Mouse (Mus musculus) CD4-positive, CD25-positive, alpha-beta regulatory T cell, adult 4 months (primary cell): ENCODE data around the gene Ctf1. TPM values are rescaled to one million over a fixed set of nuclear protein-coding genes. Genes with fewer than 3 reads are reported as not detected.
A peak's percentile ranks its signal among the peaks of the same experiment; 100 is the strongest.

Experiments used
- ATAC-seq: one replicate; pipeline ENCODE4 v1.8.0; 2017
- polyA plus RNA-seq, 2 experiments: library from polyadenylated mRNA; unstranded; fragments of 100-300 nt; shearing (Covaris generic); gene quantifications; one replicate each; pipeline ENCODE4 v1.2.1; 2017

The Ctf1 gene
- polyA plus RNA-seq, 2 experiments from 2014 or later = not detected

DNA sequence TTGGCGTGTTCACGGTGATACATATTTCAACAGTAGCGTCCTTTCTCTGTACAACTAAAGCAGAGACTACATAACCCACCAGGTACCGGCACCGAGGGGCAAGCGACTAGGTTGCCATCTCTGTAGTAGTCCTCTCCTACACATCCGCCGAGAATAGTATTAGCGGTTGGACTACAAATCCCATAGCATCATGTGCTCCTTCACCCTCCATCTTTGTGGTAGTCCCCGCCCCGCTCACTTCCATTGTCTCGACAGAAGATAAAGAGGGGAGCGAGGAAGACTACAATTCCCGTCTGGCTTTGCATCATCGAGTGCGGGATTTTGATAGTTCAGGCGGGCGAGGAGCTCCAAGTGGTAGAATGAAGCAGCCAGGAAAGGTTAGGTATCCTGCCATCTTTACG lies 32.7 kb downstream of the Ctf1 start:
- ATAC-seq = peak; percentile 96

DNA sequence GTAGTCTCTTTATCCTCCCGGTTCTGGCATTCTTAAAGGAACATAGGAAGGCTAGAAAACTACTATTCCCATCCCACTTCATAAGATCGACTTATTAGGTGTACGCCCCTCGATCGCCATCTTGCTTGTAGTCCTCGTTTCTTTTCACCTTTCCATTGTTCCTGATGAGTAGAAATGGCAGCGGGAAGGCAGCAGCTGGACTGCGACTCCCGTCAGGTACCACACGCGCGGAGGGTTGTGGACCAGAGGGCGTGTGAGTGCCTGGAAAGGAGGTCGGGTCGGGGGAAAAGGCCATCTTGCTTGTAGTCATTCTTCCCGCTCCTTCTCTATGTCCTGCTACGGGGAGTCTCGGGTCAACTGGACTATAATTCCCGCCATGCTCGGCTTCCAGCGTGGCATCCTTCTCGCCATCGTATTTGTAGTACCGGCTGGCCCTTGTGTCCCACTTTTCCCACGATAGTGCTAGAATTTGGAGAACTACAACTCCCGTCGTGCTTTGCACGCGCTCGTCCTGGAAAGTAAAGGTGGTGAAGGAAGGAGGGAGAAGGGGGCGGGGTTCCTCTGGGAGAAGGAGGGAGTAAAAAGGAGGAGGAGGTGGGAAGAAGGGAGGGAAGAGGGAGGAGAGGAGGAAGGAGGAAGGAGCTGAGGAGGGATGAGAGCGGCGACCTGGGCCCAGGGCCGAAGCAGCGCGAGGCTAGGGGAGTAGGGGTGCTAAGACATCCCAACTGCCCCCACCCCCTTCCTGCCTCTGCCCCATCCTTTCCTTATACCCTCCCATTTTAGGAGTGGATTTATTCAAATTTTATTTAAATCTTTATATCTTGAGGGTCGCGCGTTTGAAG lies 33.3 kb downstream of the Ctf1 start:
- ATAC-seq = peak; percentile 52

DNA sequence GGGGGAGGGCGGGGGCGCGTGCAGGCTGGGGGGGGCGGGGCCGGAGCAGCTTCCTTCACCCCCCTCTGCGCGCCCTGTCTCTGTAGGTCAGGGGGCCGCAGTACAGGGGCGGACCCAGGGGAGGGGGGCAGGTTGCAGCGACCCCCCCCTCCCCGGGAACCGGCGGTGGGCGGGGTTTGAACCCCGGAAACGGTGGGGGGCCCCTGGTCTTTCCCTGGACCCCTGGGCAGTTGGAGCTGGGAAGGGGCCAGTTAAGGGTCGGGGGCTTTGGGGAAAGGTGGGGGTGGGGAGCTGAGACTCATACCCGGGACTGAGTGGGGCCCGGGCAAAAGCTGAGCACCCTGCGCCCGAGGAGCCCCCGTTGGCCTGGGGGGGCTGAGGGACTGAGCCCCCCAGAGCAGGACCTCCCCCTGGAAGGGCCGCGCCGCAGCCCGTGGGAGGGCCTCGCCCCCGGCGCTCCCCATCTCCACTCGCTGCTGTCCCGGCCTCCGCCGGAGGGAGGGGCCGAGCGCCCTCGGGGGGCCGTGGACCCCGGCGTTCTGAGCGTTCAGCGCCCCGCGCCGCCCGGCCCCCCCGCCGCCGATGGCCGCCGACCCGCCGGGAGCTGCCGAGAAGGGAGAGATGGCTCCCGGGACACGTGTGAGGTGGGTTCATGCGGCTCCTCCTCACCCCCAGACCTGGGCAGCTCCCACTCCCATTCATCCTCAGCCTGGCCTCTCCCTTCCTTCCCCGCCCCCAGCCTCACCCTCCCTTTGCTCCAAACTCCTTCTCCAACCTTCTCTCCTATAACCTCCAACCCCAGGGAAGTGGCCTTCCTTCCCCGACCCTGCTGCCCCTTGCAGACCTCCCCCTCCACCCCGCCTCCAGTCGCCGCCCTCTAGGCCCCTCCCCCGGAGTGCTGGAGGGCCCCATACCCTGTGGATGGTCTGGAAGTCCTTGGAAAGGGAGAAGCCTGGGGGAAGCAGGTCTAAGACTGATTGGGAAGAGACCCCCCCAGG lies 34.3 kb downstream of the Ctf1 start:
- ATAC-seq = no peak

DNA sequence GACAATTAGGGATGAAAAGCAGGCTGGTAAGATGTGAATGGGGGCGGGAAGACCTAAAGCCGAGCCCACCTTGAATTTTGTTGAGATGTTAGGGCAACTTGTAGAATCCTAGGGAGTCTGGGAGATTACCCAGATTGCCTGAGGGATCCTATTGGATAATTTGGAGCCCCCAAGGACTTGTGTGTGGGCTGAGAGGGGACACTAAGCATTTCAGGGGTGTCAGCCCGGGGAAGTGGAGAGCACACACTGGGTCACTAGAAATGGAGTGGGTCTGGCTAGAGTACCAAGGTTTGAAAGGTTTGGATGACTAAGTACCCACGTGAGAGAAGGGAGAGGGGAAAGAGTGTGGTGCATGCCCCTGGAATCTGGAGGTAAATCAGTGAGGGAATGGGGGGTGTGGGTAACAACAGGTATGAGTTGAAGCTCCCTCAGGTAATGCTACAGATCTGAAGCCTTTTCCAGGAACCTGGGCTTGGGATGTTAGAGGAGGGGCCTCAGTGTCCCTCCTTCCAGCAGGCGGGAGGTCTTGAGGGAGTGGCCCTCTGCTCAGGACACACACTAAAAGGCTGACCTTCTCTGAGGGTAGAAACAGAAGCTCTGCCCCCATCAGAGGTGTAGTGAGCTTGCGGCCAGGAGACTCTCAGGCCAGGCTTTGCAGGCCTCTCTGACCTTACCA lies 35.2 kb downstream of the Ctf1 start:
- no peak for ATAC-seq

DNA sequence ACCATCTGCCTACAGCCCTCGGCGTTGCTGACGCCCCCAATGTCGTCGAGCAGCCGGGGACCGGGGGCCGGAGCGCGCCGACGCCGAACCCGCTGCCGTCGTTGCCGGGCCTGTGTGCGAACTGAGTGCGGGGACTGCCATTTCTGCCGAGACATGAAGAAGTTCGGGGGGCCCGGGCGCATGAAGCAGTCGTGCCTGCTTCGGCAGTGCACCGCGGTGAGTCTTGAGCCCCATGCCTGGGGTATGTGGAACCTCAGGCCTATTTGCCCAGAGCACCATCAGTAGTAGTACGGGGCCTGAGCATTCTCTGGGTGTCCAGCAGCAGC lies 35.7 kb downstream of the Ctf1 start:
- no peak for ATAC-seq

DNA sequence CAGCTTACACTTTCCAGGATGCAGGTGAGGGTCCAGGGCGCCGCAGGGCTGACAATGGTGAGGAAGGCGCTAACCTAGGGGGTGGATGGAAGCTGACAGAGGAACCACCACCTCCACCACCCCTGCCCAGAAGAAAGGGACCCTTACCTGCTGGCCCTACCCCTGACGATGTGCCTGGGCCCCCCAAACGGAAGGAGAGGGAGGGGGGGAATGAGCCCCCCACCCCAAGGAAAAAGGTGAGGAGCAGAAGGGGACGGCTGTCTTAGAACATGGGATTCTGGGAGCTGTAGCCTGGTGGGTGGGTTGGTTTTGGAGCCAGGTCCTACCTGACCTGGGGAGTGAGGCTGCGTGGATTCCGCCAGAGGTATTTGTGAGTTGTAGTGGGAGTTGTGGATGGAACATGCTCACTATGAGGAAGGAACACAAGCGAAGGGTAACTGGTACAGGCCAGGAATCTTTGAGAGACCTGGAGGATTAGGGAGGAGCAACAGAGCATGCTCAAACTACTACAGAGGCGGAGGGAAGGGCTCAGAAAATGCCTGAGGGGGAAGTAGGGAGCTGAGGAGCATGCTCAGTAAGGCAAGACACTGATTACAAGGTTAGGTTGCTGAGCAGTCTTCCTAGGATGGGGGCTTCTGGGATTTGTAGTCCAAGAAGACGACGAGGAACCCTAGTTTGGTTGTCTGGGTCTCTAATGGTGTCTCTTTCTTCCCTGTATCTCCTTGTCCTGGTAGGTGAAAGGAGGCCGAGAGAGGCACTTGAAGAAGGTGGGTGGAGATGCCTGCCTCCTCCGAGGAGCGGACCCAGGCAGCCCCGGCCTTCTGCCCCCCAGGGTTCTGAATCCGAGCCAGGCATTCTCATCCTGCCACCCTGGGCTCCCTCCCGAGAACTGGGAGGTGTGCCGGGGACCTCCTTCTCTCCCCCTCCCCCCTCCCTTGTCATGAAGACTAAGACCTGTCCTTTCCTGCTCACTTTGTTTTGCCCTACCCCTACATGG lies 37.9 kb downstream of the Ctf1 start:
- ATAC-seq = no peak

DNA sequence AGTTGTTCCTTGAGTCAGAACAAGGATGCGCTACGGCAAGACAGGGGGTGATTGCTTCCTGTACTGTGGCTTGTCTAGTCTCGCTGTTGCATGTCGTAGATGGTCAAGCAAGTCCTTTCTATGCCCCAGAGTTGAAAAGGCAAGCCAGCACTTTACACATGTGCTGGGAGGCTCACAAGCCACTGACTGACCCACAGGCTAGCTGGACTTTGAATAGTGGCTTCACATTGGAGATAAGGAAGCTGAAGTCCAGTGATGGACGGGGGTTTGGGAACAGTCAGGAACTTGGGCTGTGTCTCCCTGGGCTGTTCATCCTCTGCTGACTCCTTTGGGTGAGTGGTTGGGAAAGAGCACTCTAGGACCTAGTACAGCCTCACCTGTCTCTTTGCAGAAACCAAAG lies 39.1 kb downstream of the Ctf1 start:
- no peak for ATAC-seq

DNA sequence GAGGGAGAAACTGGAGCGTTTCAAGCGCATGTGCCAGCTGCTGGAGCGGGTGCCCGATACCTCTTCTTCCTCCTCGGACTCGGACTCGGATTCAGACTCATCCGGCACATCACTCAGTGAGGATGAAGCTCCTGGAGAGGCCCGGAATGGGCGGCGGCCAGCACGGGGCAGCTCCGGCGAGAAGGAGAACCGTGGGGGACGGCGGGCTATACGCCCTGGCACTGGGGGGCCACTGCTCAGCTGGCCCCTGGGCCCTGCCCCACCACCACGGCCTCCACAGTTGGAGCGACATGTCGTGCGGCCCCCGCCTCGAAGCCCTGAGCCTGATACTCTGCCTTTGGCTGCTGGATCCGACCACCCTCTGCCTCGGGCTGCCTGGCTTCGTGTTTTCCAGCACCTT lies 39.5 kb downstream of the Ctf1 start:
- ATAC-seq = no peak

DNA sequence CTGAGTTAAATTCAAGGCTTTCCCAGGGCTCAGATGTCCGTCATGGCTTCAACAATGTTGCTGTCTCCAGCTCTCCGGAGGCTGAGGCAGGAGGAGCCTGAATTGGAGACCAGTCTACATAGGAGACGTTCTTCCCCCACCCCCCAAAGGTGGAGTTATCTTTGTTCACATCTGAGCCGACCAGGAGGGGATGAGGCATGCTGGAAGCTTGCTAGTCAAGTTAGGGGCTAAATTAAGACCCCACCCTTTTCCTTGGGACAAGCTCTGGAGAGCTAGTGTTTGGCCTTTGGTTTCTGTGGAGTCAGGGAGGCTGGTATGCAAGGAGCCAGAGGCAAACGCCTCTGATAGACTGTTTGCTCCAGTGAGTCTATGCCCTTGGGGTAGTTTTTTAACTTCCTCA lies 40.6 kb downstream of the Ctf1 start:
- no peak for ATAC-seq

DNA sequence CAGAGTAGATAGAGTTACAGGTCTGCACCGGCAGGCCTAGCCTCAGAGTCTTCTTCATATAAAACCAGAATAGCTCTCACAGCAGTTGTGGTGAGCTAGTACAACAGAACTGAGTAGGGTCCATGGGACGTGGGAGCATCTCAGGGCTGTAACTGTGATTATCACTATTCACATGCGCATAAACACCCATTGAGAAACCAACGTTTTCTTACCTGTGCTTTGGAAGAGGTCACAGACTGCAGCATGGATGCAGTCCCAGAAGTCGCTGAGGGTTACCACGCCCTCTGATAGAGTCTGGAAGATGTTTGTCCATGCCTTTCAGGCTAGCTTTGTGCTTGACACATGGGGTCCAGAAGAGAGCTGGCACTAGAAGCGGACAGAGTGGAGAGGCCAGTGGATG lies 41.2 kb downstream of the Ctf1 start:
- no peak for ATAC-seq

DNA sequence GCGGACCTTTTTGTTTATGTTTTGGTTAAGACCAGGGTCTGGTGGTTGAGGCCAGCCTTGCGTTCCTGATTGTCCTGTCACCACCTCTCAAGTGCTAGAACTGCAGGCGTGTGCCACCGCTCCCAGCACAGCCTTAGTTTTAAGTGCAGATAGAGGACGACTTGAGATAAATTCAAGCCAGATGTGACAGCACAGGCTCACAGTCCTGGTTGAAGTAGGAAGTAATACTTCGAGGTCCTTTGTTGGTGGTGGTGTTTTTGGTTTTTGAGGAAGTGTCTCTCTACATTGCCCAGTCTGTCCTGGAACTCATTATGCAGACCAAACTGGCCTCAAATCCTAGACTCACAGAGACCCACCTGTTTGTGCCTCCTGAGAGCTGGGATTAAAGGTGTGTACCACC lies 47.2 kb downstream of the Ctf1 start:
- ATAC-seq = no peak

DNA sequence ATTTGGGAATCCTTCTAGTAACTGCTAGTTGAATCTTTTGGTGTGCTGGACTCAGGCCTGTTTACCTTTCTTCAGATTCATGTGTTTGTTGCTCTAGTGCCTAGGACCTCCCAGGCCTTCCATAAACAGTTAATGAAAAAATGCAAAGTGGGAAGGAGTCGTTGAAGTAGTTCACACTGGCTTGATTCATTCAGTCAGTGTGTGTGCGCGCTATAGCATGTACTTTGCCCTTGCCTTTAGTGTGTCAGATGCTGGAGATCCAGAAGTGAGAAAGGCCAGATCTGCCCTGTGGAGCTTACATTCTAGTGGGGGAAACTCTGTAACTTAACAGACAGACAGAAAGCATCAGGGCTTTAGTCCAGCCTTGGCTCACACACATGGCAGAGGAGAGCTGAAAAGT lies 47.9 kb downstream of the Ctf1 start:
- ATAC-seq = no peak

DNA sequence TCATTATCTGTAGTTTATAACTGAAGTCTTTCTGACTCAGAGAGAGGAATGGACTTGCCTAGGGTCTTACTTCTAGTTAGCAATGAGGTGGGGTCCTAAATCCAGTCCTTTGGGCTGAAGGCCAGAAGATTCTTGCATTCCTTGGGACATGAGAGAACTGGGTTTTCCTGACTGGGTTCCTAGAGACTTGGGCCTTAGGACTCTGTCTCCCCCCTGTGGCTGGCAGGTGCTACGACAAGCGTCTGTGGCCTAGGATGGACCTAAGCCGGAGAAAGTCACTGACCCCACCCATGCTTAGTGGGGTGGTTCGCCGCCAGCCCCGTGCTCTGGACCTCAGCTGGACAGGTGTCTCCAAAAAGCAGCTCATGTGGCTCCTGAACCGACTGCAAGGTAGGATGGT lies 48.5 kb downstream of the Ctf1 start:
- ATAC-seq = no peak

DNA sequence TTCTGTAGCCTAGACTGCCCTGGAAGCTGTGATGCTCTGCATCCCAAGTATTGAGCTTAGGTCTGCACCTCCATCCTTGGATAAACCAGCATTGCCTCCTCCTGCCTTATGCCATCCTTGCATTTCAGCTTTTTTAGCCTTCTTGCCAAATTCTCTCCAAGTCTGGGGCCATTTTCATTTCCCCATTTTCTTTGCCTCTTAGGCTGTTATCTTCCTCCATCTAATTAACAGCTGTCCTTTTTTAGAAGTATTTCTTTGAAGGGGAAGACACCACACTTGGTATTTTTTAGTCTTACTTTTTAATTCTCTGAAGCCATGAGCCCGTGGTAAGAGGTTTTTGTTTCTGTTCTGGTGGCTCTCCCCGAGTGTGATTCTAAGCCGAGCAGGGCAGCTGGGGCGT lies 51.1 kb downstream of the Ctf1 start:
- ATAC-seq = no peak

DNA sequence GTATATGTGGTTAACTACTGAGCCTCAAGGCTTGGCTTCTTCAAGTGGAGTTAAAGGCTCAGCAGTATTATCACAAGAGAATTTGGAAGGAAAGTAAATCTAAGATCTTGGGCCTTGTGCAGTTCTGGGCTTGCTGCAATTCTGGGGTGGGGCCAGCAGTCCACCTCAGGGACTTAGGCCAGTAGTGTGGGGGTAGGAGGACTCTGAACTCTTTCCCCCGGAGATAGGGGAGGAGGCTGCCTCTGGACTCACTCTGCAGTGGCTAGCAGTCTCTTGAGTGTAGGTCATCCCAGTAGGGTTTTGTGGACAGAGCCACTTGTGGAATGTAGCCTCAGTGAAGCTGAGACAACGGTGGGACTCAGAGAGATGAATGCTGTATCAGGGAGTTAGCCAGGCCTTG lies 53.2 kb downstream of the Ctf1 start:
- ATAC-seq = no peak

DNA sequence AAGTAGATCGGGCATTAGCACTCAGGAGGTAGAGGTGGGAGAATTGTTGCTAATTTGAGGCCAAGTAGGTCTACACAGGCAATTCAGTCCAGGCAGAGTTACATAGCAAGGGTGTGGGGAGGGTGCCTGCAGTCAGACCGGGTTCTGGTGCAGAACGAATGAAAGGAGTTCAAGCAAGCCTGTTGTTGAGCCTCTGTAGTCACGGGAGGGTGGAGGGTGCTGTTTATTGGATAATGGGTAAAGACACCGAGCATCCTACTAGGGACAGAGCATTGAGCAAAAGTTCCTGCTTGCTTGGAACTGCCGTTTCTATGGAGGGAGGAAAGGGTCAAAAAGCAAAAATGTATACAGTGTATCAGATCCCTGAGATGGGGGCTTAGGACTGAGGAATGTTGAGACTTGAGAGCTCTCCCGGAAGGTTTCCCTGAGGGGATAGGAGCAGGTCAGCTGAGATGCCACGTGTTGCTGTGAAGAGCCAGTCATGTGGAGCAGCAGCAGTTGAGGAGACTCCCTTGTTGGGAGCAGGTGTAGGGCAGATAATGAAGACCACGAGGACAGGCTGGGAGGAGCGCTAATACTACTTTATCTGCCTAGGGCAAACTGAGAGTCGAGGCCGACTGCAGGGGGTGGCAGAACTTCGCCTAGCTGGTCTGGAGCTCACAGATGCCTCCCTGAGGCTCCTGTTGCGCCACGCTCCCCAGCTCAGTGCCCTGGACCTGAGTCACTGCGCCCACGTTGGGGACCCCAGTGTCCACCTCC lies 54.5 kb downstream of the Ctf1 start:
- ATAC-seq = no peak

Other genes starting within 250 kb of the Ctf1 start
- gene Fbrs, start 233.5 kb upstream of the Ctf1 start, polyA plus RNA-seq = 10 to 100 TPM; 22.9 to 24.0 TPM
- 10 to 100 TPM in 1 of 2 experiments, 1 to 10 TPM in 1; 9.1 to 11.4 TPM for gene Srcap, start 200.8 kb upstream of the Ctf1 start, polyA plus RNA-seq
- gene Gm42715, start 193.2 kb upstream of the Ctf1 start, polyA plus RNA-seq = 10 to 100 TPM; 29.9 to 31.9 TPM
- 10 to 100 TPM; 39.7 to 91.0 TPM for gene Tmem265, start 151.3 kb upstream of the Ctf1 start, polyA plus RNA-seq
- 100 to 1,000 TPM; 109 to 138 TPM for gene Phkg2, start 139.4 kb upstream of the Ctf1 start, polyA plus RNA-seq
- gene Ccdc189, start 124.1 kb upstream of the Ctf1 start, polyA plus RNA-seq = under 1 TPM; 0.56 to 0.70 TPM
- 10 to 100 TPM; 26.3 to 45.6 TPM for gene Rnf40, start 124.0 kb upstream of the Ctf1 start, polyA plus RNA-seq
- under 1 TPM; 0.16 to 0.56 TPM for gene Zfp629, start 96.9 kb upstream of the Ctf1 start, polyA plus RNA-seq
- 1 to 10 TPM; 3.2 to 5.5 TPM for gene Bcl7c, start 3.8 kb upstream of the Ctf1 start, polyA plus RNA-seq
- gene Ctf2, start 19.4 kb downstream of the Ctf1 start, polyA plus RNA-seq = not detected
- under 1 TPM; 0.12 to 0.62 TPM for gene Fbxl19, start 31.8 kb downstream of the Ctf1 start, polyA plus RNA-seq
- gene Orai3, start 57.1 kb downstream of the Ctf1 start, polyA plus RNA-seq = 10 to 100 TPM; 12.8 to 15.4 TPM
- gene Setd1a, start 63.9 kb downstream of the Ctf1 start, polyA plus RNA-seq = 1 to 10 TPM; 5.8 to 6.6 TPM
- gene Gm49388, start 72.9 kb downstream of the Ctf1 start, polyA plus RNA-seq = under 1 TPM; 0.65 to 0.99 TPM
- gene Hsd3b7, start 87.9 kb downstream of the Ctf1 start, polyA plus RNA-seq = 1 to 10 TPM; 3.9 to 6.8 TPM
- gene Stx4a, start 111.6 kb downstream of the Ctf1 start, polyA plus RNA-seq = 100 to 1,000 TPM in 1 of 2 experiments, 10 to 100 TPM in 1; 62.0 to 110 TPM
- not detected for gene Stx1b, start 111.8 kb downstream of the Ctf1 start, polyA plus RNA-seq
- gene Zfp646, start 163.5 kb downstream of the Ctf1 start, polyA plus RNA-seq = 10 to 100 TPM; 25.1 to 29.0 TPM
- gene Zfp668, start 164.1 kb downstream of the Ctf1 start, polyA plus RNA-seq = 10 to 100 TPM in 1 of 2 experiments, 1 to 10 TPM in 1; 9.0 to 10.6 TPM
- gene Prss53, start 178.2 kb downstream of the Ctf1 start, polyA plus RNA-seq = 1 to 10 TPM in 1 of 2 experiments, under 1 TPM in 1; 0.85 to 1.2 TPM
- not detected for gene Gm21974, start 182.7 kb downstream of the Ctf1 start, polyA plus RNA-seq
- 10 to 100 TPM; 43.3 to 58.0 TPM for gene Vkorc1, start 182.9 kb downstream of the Ctf1 start, polyA plus RNA-seq
- 100 to 1,000 TPM in 1 of 2 experiments, 10 to 100 TPM in 1; 59.0 to 108 TPM for gene Bckdk, start 191.3 kb downstream of the Ctf1 start, polyA plus RNA-seq
- gene Kat8, start 199.8 kb downstream of the Ctf1 start, polyA plus RNA-seq = 10 to 100 TPM; 39.8 to 41.9 TPM
- not detected for gene Prss8, start 217.4 kb downstream of the Ctf1 start, polyA plus RNA-seq
- gene Prss36, start 234.0 kb downstream of the Ctf1 start, polyA plus RNA-seq = 1 to 10 TPM; 2.5 to 4.3 TPM